Mouse (Mus musculus) frontal cortex, postnatal 14 days (tissue): Measurements from ENCODE around the gene Olfr818.
"Not testable (repeated sequence)": the region's sequence is repeated elsewhere in the genome, so short reads cannot be mapped to it uniquely, and the experiment has no call there.

Experiments
- DNase-seq, 2 experiments: peaks; one replicate each; pipeline ENCODE4 v3.0.0; 2022; ENCODE audit warnings: low spot score in 2 of 2

Gene Olfr818

GRCm38 (mm10) chr10:129949000-129949399, at the start of gene Olfr818:
Gene Olfr818, minus strand, starts transcription at chr10:129949100.
- no peak for DNase-seq

GRCm38 (mm10) chr10:129984962-129985361, 36.1 kb upstream of the Olfr818 start, which contains the start of gene Gm10310:
Gene Gm10310, minus strand, starts transcription at chr10:129985062.
- not testable (repeated sequence) for DNase-seq

GRCm38 (mm10) chr10:129981867-129982266, 33.0 kb upstream of the Olfr818 start:
- not testable (repeated sequence) for DNase-seq

- not testable (repeated sequence) for DNase-seq
These were observed 27.1 kb upstream of the Olfr818 start, which contains the start of gene Olfr247 for GRCm38 (mm10) chr10:129976040-129976439. Gene Olfr247, minus strand, starts transcription at chr10:129976140.

- not testable (repeated sequence) for DNase-seq
These were observed 24.1 kb upstream of the Olfr818 start for GRCm38 (mm10) chr10:129972994-129973393.

GRCm38 (mm10) chr10:129967166-129967565, 18.3 kb upstream of the Olfr818 start, which contains the start of gene Olfr819:
Gene Olfr819, minus strand, starts transcription at chr10:129967266.
- DNase-seq: not testable (repeated sequence)

- not testable (repeated sequence) for DNase-seq
These were observed 17.3 kb upstream of the Olfr818 start for GRCm38 (mm10) chr10:129966232-129966631.

- DNase-seq: no peak
These were observed 33.4 kb downstream of the Olfr818 start, which contains the start of gene Olfr816 for GRCm38 (mm10) chr10:129915497-129915896. Gene Olfr816, minus strand, starts transcription at chr10:129915597.

- not testable (repeated sequence) for DNase-seq
These were observed 43.1 kb downstream of the Olfr818 start, which contains the start of gene Olfr815 for GRCm38 (mm10) chr10:129905767-129906166. Gene Olfr815, minus strand, starts transcription at chr10:129905867.
